Mouse (Mus musculus): ENCODE measurements around the gene Grap2. TPM values are rescaled to one million over a fixed set of nuclear protein-coding genes. Genes with fewer than 3 reads are reported as not detected.

The Grap2 gene
- total RNA-seq, 2 experiments from 2014 or later = 0.07 to 0.08 TPM

DNA sequence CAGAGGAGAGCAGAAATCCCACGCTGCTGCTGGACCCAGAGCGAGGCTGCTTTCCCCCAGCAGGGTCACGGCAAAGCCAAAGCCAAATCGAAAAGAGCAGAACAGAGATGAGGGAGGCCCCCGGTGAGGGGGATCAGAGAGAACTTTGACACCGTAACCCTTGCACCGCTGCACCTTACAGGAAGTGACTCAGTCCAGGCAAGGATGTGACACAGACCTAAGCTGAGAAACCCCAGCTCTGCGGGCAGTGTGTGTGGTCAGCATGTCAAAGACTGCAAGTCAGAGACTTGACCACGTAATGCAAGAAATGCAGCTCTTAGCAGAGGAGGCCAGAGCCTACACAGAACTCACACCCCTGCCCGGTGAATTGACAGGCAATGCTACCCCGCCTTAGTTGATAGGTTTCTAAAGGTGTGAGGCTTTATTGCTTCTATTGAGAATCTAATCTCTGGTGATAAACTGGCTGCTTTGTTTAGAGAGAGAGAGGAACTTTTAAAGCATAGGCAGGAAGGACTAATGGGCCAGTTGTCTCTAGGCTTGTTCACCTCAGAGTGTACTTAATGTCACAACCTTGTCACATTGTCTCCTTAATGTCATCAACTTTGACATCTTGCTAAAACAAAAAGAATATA is 66.8 kb downstream of the Grap2 start:
- DNase-seq = no peak

DNA sequence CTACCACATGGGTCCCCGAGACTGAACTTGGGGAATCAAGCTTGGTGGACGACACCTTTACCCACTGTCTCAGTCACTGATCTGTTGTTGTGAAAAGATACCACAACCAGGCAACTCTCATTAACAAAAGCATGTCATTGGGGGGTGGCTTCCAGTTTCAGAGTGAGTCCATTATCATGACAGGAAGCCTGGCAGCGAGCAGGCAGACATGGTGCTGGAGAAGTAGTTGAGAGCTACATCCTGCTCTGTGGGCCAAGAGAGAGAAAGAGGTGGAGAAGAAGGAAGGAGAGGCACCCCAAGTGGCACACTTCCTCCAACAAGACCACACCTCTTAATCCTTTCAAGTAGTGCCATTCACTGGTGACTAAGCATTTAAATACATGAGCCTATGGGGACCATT is 67.5 kb downstream of the Grap2 start:
- DNase-seq = no peak

DNA sequence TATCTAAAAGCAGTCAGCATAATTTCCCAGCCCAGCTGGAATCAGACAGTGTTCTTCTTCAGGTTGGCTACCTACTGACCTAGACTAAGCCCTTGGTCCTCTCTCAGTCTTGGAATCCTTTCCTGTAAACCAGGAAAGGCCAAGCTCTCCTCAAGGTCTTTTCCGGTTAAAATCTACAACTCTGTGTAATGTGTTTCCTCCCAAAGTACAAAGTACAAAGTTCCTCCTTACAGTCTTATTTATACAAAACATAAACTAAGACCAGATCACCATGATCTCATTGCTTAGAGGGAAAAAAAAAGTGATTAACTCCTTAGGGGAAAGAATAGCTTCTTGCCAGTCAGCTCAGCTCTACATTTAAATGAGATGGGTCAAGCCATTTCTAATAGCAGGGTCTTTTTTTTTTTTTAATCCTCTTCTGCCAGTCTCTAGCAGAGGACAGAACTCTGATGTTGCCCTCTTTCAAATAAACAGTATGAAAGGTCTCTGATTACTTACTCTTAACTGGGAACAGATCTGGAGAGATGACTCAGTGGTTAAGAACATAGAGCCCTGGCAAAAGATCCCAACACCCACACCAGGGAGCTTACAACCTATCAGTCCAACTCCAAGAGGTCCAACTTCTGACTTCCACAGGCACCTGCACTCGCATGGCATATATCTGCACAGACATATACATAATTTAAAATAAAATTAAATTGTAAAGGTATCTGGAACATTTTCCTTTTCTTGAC is 69.5 kb downstream of the Grap2 start:
- DNase-seq = no peak

DNA sequence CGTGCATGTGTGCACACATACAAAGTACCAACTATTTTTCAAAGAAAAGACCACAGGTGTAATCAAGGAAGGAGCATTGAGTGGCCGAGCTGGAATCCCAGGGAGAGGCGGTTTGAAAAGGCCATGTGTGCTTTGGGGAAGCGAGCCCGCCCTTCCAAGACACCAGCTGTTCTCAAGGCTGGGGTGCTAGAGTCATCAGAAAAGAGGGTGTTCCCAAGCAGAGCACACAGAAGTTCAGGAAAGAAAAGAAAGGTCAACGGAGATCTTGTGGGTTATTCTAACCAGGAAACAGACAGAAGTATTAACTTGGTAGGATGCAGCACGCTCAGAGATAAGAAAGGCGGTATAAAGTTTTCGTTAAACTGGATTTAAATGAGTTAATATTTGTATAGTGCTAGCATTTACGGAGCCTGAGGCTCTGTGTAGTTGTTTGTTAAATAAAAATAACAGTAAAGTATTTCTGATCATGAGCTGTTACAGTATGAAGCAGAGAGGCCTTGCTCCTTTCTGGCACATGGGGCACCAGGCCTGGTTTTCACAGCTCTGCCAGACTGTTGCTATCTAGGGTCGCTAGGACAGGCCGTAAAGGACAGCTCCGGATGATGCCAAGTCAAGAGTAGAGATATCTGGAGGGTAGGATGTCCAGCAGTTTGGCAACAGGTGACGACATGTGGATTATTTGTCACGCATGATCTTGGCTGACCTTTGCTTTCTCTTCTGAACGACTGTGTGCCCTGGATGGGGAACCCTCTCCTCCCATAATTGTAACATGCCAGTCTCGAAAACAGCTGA is 72.8 kb downstream of the Grap2 start:
- DNase-seq = no peak

DNA sequence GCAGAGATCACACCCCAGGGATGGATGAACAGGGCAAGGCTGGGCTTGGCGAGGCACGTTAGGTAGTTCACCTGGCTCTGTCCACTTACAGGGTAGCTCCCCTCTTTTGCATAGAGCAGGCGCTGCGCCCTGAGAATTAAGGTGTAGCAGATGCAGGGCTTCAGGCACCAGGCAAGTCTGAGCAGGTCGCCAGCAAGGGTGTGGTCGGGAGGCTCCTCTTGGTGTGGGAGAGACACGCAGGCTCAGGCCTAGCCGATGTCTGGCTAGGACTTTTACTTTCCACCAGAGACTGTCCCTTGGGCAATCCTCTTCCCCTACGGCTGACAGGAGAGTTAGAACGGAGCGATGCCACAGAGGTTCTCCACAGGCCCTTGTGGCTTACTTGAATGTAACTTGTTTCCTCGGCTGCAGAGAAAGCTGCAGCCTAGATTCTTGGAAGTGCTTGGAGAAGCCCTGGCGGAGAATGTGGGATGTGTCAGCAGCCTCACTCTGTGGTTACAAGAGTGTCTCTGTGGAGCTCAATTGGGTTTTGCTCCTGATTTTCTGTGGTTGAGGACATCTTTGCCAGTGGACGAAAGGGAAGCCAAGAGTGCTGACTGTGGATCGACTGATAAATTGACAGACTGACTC is 76.7 kb downstream of the Grap2 start:
- no peak for DNase-seq

DNA sequence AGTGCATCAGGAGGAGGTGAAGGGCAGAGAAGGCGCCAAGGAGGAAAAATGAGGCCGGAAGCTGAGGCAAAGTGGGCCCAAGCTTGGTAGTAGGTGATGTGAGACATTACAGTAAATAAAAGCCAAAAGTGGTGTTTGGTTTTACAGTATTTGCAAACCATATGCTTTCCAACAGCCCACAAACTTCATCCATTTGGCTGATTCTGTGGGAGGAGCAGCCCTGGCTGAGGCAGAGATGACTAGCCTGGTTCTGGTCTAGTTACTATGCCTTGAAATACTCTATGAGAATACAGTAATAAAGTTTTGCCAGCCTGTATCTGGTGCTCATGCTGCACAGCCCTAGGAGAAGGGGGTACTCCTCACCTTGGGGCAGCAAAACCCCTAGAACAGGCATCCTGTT is 78.0 kb downstream of the Grap2 start:
- no peak for DNase-seq

DNA sequence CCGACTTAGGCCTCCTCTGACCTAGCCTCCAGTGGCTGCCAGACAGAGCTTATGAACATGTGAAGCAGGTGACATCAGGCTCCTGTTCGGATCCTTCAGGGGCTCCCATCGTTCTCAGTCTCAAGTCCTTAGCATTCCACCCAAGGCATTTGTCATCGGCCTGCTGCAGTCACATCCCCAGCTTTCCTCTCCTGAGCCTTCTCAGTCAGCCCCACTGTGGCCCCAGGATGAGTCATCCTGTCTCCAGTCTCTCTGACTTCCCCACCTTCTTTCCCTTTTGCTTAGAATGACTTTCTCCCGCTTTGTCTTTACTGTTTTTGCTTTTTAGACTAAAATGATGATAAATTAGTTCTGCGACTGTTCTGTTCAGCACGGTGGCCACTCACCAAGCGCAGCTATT is 81.5 kb downstream of the Grap2 start:
- no peak for DNase-seq

DNA sequence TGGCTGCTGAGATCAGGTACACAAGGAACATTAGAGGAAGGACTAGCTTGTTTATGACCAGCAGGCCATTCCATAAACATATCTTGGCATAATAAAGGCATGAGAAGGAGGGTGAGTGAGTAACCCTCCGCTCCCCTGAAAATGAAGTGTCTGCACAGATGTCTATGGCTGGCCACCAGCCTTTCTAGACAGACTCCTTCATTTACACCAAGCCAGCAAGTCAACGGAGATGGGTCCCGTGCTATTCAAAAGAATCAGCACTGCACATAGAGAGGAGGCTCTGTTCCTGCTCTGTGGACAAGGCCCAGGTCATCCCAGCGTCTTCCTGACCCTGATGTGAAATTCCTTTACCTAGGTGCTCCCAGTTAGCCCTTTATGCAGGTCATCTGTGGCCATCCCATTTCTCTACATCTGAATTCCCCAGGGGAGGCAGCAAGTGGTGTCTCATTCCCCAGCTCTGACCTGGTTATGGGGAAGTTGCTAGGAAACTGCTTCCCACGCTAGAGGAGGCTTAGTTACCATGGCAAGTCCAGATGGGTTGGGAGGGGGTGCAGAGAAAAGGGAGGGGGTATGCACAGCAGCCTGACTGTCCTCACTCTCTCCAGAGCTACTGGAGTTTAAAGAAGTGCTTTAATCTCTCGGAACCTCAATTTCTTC is 86.5 kb downstream of the Grap2 start:
- DNase-seq = peak in 1 of 2 experiments; percentile 33

DNA sequence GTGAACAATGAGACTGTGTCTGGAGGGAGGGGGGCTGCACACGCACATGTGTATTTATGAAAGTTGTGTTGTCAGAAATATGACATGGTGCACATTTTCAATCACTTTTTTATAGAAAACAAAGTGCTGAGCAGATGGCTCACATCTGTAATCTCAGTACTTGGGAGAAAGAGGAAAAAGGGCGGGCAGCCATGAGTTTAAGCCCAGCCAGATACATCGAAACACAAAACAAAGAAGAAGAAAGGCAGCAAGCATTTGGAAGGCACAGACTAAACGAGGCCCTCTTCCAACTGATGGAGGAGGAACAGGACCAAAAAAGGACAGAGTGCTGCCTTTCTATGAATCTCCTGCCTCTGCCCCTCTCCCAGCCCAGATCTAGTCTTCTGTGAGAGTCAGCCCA is 88.6 kb downstream of the Grap2 start:
- no peak for DNase-seq

DNA sequence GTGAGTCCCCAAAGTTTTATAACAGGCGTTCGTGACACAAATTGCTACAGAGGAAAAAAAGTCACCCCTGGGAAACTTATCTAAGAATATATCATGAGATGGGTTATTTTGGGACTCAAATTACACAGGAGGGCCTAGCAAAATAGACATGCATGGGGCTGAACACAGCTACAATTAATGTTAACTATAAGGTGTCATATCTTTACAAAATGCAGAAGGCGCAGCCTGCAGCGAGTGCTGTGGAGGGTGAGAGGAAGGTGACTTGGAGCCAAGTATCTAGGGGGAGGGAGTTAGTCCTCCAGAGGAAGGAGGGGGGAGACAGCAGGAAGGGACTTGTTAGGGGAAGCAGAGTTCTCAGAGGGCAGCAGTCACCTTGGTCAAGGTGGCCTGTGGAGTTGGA is 92.0 kb downstream of the Grap2 start:
- DNase-seq = no peak

DNA sequence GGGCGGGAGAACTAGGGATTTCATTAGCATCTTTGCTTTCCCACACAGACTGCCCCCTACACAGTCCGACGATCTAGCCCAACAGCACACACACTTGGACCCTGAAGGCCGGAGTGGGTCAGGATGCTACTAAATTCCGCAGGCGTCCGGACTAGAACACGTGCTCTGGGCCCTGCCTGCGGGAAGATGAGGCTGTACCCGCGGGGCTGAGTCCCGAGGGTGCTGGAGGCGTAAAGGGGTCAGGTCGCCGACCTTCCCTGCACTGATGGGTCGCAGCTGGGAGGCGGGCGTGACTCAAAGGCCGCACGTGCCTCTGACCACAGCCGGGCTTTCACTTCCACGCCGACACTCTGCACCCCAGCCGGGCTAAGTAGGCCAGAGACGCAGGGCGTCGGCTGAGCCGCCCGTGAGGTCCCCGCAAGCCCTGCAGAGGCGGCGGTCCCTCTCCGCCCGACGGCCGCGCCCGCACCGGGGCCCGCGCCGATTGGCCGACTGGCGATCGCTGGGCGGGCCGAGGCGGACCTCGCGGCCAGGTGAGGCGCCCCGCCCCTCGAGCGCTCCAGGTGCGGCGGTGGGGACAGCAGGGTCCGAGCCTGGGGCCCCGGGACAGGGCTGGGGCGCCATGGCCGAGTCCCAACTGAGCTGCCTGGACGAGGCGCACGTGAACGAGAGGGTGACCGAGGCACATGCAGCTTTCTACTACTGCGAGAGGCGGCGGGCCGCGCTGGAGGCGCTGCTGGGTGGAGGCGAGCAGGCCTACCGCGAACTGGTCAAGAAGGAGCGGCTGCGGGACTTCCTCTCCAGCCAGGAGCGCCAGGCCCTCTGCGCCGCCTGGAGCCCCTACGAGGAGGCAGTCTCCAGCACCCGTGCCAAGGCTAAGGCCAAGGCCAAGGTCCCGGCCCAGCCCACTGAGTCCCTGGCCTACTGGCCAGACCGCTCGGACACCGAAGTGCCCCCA is 99.2 kb downstream of the Grap2 start, which contains the start of gene Fam83f:
Gene Fam83f (plus strand): TSS at position 553 of the 958 bp plus-strand sequence.
- DNase-seq = no peak

DNA sequence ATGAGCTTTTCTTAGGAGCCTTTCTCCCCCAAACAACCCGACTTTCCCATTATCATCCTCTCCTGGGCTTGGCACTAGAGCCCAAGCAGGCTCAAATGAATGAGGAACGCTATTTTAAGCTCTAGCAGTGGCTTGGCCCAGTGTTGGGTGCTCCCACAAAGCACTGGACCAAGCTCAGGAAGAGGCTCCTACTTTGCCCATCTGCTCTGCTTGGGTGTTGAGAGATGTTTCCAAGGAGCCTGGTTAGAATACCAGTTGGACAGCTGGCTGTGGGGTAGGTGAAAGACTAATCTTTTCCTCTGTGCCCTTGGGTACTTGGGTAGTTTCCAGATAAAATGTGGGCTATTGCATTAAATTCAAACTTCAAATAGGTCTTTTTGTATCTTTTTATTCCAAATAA is 100.4 kb downstream of the Grap2 start:
- no peak for DNase-seq

DNA sequence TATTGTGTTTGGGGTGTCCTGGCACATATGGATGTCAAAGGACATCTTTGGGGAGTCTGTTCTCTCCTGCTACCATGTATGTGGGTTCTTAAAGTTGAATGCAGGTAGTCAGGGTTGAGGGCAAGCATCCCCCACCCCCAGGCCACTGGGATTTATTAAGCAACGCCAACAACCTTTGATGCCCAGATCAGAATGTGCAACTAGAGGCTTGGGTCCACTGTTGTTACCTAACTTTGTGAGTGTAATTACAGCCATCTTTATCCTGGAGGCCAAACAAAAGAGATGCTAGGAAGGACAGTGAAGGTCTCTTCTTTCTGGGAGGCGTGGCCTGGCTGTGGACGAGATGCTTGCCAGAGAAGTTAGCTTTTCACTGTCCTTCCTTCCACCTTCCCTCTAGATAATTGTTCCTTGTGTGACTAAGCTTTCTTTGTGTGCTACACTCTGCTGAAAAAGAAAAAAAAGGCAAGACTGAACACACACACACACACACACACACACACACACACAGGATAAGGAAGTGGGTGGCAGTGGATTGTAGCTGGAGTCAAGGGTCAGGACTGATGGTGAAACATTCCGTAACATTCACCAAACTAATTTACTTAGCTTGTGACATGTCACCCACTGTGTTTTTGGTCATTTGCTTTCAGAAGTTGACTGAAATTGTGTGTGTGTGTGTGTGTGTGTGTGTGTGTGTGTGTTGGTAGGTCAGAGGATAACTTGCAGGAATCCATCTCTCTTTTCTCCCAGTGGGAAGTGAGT is 101.1 kb downstream of the Grap2 start:
- no peak for DNase-seq

DNA sequence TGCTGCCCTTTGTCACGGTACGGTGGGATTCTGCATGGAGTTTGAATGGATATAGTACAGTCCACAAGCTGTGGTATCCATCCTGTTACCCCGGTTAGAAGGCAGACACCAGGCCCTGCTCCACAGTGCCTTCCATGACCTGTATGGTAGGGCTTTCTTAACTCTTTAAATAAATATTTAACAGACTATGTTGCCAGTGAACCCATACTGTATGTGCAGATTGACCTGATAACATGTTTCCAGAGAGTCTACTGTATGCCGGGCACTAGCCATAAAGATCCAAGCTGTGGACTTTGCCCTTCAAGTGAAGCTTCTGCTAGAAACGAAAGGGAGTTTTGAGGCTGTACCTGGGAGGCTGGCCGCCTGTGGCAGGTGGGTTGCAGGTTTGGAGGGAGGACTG is 102.3 kb downstream of the Grap2 start:
- DNase-seq = no peak

DNA sequence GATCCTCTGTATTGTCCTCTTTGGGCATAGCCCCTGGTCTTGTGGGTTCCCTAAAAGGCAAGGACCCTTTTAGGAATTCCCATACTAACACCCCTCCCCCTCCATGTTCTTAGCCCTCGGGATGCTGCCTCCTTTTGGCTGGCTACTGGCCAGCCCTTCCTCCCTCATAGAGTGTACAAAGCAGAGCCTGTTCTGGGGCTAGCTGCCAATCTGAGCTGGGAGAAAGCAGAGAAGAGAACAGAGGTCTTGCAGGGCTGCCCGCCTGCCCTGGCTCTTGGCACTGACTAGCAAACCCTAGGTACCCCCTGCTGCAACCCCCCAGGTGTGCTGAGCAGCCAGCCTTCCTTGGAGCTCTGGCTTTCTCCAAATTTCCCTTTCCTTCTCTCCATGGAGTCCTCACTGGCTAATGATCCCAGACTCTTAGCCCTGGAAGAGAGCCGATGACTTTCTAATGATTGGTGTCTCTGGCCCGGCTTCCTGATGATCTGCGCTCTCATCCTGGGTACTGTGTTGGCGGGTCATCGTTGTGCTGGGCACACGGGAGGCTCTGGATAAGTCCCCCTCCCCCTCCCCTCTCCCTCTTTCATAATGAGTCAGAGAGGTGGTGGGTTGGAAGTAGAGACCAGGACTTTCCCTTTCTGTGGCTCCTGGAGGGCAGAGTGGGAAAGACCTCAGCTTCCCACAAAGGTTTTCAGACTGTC is 107.3 kb downstream of the Grap2 start:
- peak; percentile 60 for DNase-seq

DNA sequence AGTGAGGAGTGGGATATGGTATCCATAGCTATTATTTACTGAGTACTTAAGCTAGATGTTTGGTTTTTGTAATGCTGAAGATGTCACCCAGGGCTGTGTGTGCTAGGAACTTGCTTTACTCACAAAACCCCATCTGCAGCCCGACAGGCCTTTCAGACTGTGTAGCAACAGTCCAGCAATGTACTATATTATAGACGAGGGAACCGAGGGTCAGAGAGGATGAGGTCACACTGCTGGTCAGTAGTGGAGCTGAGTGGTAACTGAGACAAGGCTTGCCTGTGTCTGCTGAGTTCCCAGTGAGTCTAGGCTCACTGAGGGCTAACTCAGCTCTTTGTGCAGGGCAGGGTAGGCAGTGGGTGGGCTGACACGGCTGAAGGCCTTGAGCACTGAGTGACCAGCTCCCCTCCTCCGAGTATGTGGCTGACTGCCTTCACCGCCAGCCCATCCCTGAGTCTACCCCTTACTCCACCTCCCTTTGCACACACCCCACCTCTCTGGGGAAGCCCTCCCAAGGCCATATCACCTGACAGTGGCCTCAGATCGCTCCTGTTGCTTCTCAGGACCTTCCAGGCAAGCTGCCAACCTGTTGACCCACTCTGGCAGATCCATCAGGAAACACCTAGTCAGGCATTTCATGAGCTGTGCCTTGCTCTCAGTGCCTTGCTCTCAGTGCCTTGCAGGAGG is 108.1 kb downstream of the Grap2 start:
- DNase-seq = no peak

DNA sequence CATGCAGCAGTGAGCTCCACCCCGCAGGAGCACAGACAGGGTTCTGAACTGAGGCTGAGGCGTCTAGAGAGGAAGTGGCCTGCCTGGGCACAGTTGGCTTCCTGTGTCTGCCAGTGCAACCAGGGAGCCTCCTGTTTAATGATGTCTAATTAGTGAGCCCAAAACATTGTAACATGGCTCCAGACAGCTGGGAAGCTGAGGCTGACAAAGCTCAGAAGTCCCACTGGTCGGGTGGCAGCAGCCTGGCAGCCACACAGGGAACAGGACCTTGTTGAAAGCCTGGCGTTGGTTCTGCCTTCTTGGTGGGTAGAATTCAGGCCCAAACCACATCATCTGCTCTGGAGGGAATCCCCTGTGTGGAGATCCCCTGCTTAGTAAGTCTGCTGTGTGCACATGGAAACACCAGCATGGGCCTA is 109.1 kb downstream of the Grap2 start:
- no peak for DNase-seq

DNA sequence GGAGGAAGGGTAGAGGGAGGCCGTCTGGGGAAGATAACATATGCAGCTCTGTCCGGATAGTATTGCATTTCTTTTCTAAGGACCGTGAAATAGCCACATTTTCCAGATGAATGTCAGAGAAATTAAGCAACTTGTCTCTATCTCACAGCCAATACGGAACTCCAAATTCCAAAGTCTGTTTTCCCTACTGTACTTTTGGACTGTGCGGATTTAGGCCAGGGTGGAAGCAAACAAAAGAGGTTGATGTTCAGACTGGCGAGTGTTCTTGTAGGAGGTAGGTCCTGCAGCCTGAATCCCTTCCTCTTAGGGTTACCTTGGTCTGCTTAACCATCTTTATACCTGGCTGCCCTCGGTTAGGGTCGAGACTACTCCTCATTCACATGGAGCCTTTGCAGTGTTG is 109.9 kb downstream of the Grap2 start:
- DNase-seq = no peak

DNA sequence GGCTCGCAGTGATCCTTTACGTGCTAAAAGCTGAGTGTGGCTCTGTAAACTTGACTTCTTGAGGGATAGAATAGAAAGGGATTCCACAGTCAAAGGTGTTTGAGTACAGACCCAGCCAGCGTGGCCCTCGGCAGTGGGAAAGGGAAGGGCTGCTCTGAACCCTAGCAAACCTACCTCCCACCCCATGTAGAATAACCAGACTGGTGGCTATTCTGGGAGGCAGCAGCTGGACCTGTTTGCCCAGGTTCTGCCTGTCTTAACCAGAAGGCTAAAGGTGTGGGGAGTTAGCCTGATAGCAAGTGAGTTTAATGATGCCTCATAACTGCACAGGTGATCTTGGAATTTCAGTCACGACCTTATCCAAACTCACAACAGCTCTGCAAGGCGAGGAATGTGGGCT is 110.8 kb downstream of the Grap2 start:
- DNase-seq = no peak

All from layer of hippocampus, postnatal 36 days (tissue).